Mouse (Mus musculus) monocyte, adult 2 months (primary cell): ENCODE data around the gene Hspb6.
A peak's percentile ranks its signal among the peaks of the same experiment; 100 is the strongest.

ENCODE experiments used
- DNase-seq, 2 experiments: peaks; one replicate each; pipeline ENCODE4 v3.0.0; 2022; ENCODE audit warnings: low spot score in 2 of 2, low read depth in 1 of 2

The Hspb6 gene

DNA sequence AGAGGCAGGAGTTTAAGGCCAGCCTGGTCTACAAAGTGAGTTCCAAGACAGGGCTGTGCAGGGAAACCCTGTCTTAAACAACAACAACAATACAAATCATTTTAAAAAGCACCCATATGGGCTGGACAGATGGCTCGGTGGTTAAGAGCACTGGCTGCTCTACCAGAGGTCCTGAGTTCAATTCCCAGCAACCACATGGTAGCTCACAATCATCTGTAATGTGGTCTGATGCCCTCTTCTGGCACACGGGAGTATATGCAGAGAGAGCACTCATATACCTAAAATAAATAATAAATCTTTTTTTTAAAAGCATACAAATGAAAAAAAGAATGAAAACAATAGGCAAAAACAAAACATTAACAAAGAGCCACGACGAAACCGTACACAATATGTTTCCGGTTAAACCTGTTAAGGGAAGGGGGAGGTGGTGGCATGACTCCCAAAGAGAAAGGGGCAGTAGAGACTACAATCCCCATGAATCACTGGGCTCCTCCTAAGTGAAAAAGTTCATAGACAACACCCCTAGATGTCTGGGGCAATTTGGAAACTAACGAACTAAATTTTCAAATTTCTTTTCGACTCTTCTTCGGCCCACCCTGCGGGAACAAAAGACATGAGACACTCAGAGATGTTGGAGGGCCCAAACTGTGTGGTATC is 405 bp upstream of the Hspb6 start:
- DNase-seq: peak in 1 of 2 experiments; percentile 41

DNA sequence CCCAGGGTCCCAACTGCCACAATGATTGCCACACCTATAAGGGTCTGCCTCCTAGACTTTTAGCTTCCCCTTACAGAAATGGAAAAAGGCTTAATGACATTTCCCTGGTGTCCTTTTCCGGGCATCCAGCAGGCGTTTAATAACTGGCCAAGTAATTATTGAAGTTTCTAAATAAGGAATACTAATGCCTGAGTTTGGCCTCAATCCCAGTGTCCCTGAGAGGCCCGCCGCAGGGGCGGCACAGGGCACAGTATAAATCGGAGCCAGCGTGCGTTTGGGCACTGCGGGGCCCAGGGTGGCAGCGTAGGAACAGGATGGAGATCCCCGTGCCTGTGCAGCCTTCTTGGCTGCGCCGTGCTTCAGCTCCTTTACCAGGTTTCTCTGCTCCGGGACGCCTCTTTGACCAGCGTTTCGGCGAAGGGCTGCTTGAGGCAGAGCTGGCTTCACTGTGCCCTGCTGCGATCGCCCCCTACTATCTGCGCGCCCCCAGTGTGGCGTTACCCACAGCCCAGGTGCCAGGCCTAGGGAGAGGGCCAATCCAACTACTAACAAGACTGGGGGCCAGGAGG is 1.1 kb downstream of the Hspb6 start:
- no peak for DNase-seq

DNA sequence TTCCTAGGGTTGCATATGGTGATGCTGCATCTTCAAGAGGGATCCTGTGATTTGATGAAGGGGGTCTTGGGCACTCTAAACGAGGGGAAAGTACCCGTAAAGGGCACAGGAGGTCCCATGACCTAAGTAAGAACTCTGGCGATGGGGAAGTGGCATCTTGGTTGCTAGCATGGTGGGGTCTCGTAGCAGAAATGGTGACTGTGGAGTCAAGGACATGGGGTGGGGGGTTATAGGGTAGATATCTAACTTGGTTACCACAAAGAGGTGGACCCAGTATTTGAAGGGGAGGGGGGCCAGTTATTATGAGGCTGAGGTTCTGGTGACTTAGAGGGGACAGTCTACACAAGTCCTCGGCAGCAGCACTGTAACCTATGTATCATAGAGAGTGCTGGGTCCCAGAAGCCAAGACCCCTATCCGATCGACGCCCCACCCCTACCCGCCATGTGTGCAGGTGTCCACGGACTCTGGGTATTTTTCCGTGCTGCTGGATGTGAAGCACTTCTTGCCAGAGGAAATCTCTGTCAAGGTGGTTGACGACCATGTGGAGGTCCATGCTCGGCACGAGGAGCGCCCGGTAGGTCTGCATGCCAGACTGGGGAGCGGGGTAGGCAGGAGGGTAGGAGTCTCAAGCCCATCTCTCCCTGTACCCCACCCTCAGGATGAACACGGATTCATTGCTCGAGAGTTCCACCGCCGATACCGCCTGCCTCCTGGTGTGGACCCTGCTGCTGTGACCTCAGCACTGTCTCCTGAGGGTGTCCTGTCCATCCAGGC is 2.0 kb downstream of the Hspb6 start:
- no peak for DNase-seq

DNA sequence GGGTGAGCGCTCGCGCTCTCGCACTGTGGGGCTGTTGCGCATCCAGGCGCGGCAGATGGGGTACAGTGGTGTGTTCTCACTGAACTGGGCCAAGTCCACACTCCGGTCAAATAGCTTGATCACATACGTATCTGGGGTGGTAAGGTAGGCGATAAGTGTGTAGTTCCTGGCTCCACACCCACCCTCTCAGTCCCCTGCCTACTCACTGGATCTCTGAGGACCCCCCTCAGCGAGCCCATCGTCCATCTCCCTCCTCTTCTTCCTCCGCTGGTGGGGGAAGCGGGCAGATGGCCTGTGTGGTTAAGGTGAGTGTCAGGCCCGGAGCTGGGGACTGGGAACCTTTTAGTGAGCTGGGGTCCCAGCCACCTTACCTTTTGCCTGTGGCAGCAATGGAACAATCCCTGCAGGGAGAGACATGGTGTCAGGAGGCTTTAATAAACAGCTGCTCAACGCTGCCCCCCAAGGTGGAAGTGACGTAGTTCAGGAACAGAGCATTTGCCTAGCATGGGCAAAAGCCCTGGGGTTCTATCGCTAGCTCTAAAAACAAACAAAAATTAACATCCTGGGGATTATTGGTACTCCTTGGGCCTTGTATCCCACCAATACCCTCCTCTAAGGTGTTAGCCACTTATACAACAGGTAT is 5.0 kb downstream of the Hspb6 start:
- no peak for DNase-seq

DNA sequence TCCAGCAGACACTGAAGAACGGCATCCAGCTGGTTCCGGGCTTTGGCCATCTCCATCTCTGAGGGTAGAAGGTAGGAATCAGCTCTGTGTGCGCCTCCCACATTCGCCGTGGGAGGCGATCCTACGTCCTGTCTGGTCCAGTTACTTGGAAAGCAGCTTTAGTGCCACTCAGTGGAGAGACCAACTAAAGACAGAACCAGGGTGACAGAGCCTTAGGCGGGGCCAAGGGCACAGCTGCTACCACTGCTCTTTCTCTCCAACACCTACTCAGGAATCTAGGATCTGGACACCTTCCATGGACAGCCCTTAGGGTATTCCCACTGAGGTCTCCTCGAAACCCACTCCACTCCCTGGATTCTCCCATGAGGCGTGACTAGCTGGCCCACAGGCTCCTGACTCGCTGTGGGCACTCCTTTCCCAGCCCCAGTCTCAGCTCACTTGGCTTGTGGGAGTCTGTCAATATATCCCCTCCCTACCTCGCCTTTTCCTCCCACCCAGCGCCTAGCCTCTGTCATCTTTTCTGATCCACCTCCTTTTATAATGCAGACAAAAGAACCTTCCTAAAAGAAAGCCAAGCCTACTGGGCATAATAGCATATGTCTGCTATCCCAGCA is 6.0 kb downstream of the Hspb6 start:
- DNase-seq: no peak

- DNase-seq: no peak
Measured at GRCm38 (mm10) chr7:30558656-30559442, 6.9 kb downstream of the Hspb6 start.

GRCm38 (mm10) chr7:30559443-30559954 is 7.5 kb downstream of the Hspb6 start, which contains the start of gene Lin37:
TSS of gene Lin37 (minus strand) at chr7:30559838.
- DNase-seq: peak; percentile 77 to 81

GRCm38 (mm10) chr7:30560296-30560695 is 8.3 kb downstream of the Hspb6 start:
- DNase-seq: no peak

DNA sequence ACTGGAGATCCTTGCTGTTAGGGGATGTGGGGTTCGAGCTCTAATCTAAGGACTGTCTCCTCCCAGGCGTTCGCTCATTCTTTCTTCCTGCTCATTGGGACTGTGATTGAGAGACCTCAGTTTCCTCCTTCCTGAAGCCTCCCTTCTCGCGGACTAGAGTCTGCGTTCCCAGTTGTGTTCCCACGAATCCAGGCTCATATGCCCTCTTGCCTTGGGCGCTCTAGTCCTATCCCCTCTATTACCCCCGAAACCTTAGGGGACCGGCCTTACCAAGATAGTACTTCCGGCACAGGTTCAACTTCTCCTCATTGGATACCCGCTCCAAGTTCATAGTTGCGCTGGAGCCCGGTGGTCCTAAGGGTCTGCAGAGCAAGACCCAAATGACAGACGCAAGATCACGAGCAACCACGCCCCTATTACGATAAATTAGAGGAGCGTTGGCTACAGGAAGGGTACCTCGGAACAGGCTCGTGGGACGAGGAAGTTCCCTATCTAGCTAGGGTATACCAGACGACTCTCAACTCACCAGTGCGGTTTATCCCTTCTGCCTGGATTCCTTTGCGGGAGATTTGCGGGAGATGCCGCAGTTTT is 10.6 kb downstream of the Hspb6 start:
- no peak for DNase-seq

GRCm38 (mm10) chr7:30563117-30563905 is 11.3 kb downstream of the Hspb6 start, which contains the start of the genes U2af1l4, Gm49396 and Psenen:
TSS of gene U2af1l4 (plus strand) at chr7:30563301.
TSS of gene Gm49396 (plus strand) at chr7:30563344.
TSS of gene Psenen (minus strand) at chr7:30563627.
- DNase-seq: peak; percentile 84 to 89

DNA sequence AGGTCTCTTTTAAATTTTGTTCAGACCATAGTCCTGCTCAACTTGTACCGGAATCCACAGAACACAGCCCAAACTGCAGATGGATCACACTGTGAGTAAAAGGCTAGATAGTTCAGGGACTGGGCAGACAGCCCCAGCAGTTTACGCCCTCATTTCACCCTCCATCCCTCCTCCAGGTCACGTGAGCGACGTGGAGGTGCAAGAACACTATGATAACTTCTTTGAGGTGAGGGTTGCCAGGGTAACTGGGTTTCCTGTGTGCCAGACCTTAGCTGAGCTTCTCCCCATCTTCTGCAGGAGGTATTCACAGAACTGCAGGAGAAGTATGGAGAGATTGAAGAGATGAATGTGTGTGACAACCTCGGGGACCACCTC is 11.9 kb downstream of the Hspb6 start:
- DNase-seq: no peak

DNA sequence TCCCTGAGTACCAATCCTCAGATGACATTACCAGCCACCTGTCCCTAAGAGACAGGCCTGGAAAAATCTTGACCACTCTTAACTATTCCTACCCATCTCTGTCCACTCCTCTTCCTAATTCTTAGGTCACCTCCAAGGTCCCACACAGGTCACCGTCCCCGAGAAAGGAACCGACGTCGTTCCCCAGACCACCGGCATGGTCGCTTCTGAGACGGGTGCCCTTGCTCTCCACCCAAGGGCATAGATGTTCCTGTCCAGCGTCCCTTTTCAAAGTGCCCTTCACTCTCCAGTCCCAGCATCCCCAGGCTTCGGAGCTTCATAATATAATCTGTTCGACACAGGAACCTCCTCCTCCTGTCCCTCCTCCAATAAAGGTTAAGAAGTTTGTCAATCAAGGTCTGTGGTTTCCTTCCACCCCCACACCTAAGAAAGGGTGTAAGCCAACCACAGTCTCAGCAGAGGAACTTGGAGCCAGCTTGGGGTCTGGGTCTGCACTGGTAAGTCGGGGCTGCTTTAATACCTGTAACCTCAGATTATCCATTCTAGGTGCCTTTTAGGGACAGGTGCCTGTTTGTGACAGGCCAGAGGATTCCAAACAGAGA is 13.1 kb downstream of the Hspb6 start, which contains the start of gene Igflr1:
Gene Igflr1, plus strand, starts transcription at position 458 of the 602 bp plus-strand sequence.
- no peak for DNase-seq

DNA sequence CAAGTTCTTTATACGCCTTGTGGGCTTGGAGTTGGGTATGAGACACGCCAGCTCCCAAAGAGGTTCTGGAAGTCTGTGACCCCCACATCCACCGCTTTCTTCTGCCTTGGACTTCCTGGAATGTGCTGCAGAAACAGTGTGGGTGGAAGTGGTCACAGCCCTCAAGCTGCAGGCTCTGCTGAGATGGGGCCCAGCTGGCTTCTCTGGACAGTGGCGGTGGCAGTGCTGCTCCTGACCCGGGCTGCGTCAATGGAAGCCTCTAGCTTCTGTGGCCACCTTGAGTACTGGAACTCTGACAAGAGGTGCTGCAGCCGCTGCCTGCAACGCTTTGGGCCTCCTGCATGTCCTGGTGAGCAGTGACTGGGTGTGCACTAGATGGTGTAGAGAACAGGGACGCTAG is 14.1 kb downstream of the Hspb6 start:
- no peak for DNase-seq

DNA sequence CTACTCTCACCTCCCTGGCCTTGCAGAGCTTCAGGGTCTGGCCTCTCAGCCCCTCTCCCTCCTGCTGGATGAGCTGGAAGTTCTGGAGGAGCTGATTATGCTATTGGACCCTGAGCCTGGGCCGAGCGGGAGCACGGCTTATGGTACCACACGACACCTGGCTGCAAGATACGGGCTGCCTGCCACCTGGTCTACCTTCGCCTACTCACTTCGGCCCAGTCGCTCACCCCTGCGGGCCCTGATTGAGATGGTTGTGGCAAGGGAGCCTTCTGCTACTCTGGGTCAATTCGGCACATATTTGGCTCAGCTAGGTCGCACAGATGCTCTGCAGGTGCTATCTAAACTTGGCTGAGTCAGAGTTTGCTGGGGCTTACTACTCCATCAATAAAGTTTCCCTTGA is 15.6 kb downstream of the Hspb6 start:
- no peak for DNase-seq

GRCm38 (mm10) chr7:30572389-30572788 is 20.4 kb downstream of the Hspb6 start:
- DNase-seq: no peak

GRCm38 (mm10) chr7:30572969-30573368 is 21.0 kb downstream of the Hspb6 start:
- no peak for DNase-seq

DNA sequence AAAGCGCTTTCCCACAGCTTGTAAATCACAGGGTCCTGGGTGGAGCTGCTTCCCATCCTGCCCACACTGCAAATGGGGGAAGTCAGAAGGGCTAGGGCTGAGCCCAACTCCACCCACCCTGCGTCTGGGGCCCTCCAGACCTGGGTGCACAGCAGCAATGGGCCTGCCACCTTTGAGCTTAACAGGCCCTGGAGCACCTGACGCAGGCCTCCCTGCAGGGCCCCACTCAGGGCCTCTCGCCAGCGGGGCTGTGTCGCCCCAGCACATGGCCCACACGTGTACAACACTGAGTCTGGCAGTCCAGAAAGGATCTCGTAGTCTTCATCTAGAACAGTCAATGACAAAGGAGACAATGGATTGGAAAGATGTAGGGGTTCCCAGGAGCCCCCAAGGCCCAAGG is 28.0 kb downstream of the Hspb6 start:
- no peak for DNase-seq

DNA sequence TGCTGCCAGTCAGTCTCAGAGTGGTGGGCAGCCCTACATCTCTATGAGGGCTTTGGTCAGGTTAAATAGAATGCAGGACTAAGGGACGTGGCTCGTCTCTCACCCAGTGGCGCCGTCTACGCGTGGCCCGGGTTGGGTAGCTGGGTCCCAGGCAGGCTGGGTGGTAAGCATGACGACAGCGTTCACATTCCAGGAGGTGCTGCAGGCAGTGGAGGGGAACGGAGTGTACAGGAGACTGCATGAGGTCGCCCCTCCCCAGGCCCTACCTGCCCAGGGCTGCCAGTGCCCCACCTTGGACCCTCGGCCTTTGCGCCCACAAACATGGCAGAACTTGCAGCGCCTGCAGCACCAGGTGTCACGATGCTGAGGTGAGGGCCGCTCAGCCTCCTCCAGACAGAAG is 29.6 kb downstream of the Hspb6 start:
- no peak for DNase-seq

- no peak for DNase-seq
Measured at GRCm38 (mm10) chr7:30584339-30584738, 32.4 kb downstream of the Hspb6 start.
